Mouse (Mus musculus) right cerebral cortex, postnatal 10 days (tissue): ENCODE measurements around the gene Ndufv3.
A peak's percentile ranks its signal among the peaks of the same experiment; 100 is the strongest.

Source experiments
- DNase-seq, 2 experiments: peaks; one replicate each; pipeline ENCODE4 v3.0.0; 2021; ENCODE audit warnings: low spot score in 2 of 2

The Ndufv3 gene

DNA sequence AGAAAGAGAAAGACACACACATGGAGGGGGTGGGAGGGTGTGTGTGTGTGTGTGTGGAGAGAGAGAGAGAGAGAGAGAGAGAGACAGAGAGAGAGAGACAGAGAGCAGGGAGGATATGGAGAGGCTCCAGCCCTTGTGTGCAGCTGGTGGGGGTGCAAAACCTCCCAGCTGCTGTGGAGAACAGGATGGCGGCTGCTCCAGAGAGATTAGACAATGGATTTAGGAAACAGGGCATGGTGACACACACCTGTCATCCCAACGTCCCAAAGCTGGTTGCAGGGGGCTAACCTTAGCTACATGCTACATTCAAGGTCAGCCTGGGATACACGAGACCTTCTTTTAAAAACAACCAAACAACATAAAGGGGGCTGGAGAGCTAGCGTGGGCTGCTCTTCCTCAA is 36.3 kb downstream of the Ndufv3 start:
- no peak for DNase-seq

DNA sequence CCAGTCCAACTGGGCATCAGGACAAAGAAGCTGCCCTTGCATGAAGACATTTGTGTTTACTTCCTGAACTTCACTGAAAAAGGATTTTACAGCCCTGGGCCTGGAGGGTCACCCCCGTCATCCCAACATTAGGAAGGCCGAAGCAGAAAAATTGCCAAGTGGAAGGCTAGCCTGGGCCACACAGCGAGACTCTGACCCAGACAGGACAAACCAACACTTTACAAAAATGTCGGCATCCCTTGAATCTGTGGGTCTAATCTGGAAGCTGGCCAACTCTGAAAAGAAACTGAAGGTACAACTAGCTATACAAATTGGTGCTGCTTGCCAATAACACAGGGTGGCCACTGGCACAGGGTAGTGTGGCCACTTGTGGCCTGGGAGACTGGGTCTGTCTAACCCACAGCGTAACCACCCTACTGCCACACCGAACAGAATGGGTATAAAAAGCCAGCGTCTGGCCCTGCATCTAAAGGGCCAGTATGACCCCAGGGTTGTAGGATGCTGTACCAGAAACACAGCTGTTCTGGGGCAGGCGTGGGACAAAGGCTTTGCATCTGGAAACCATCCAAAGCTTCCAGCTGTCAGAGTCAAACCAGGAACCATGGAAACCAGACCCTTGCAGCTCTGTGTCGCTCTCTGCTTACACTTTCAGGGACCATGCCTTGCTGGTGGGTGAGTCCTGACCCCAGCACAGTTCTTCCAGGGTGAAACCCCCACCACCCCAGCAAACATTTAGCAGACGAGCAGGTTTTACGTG is 37.4 kb downstream of the Ndufv3 start:
- peak; percentile 54 to 61 for DNase-seq

DNA sequence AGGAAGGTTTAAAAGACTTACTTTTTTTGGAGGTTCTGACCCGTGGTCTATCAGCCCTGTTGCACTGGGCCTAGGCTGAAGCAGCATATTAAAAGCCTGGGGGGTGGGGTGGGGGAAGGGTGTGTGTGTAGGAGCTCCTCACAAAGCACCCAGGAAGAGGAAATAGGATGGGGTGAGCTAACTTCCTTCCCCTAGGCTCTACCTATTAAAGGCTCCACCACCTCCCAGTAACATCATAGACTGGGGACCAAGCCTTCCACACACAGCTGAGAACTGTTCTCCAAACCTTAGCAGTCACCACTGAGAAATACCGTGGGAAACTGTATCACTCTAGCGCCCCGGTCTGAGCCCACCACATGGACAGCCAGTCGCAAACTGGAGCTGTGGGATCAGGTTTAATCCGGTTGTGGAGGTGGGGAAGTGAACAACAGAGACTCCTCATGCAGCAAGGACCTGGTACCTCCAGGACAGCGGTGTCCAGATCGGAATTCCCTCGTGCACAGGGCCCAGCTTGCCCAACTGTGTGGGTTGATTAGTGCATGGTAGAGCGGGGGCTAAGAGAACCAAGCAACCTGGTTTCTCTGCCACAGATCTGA is 38.1 kb downstream of the Ndufv3 start:
- no peak for DNase-seq

- DNase-seq: no peak
These were observed 39.3 kb downstream of the Ndufv3 start for GRCm38 (mm10) chr17:31559021-31559789.

GRCm38 (mm10) chr17:31563632-31564014 is 43.7 kb downstream of the Ndufv3 start:
- DNase-seq: peak; percentile 66

- peak; percentile 99 to 100 for DNase-seq
These were observed 44.3 kb downstream of the Ndufv3 start, which contains the start of gene Pknox1 for GRCm38 (mm10) chr17:31564015-31564857. Gene Pknox1, plus strand, starts transcription at chr17:31564734.

- no peak for DNase-seq
These were observed 44.9 kb downstream of the Ndufv3 start for GRCm38 (mm10) chr17:31564858-31565140.

DNA sequence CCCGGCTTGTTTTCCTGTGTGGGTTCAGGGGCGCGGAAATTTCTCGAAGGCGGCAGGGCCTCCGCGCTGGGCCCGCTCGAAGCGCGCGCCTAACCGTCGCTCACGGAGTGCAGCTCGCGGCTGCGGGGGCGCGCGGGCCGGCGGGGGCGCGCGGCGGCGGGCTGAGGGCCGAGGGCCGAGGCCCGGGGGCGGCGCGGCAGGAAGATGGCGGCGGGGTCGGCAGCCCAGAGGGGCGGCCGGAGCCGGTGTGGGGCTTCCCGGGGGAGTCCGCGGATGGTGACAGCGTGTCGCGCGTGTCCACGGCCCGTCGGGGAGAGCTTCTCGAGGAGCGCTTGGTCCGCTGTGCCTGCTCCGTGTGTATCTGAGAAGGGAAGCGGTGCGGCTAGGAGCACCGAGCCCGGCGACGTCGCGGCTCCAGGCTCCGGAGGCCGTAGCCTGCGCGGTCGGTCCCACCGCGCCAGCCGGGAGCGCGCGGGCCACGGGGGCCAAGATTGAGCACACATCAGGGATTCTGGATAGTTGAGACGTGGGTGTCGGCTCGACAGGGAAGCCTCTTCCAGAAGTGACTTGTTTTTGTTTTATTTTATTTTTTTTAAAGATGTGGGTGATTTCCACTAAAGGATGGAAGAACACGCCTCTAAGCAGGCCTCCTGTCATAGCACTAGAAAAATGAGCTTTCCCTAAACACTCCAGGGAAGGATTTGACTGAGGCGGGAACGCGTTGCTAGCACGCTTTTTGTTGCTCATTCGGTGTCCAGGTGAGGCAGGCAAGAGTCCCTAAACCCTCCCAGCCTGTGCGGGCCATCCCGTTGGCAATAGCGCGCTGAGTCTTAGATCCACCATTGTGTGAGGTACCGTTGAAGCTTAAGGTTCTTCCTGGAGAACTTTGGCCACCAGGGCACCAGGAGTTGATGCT is 45.5 kb downstream of the Ndufv3 start:
- peak; percentile 83 to 84 for DNase-seq

DNA sequence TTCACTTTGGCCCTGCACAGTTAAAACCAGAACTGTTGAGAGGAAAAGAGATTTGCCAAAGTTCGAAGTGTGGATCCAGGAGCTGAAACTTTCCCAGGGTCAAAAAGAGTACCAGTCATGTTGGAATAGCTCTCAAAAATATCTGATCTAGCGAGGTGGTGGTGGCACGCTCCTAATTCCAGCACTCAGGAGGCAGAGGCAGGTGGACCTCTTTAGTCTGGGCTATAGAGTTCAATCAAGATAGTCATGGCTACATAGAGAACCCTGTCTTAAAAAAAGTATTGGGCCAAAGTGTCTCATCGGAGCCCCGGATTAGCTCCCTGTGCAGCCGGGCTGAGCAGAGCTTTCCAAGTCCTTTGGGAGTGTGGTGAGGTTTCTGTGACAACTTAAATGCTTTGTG is 46.4 kb downstream of the Ndufv3 start:
- no peak for DNase-seq

- no peak for DNase-seq
These were observed 49.8 kb downstream of the Ndufv3 start for GRCm38 (mm10) chr17:31569756-31570155.

DNA sequence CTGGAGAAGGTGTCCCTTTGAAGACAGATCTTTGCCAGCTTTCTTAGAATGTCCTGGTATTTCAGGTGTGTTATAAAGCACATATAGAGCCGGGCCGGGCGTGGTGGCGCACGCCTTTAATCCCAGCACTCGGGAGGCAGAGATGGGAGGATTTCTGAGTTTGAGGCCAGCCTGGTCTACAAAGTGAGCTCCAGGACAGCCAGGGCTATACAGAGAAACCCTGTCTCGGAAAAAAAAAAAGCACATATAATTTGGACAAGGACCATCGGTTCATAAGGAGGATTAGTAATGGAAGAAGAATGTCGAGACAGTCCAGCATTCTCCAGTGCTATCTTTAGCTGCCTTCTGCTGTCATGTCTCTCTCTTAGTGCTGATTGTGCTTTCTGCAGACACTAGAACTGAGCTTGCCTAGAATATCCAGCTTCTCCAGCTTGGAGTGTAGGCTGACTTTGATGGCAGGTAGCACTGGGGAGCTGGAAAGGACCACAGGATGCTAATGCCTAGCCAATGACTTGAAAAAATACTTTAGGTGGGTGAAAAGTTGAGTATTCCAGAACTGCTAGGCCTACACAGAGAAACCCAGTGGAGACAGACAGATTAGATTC is 50.5 kb downstream of the Ndufv3 start:
- DNase-seq: peak; percentile 50 to 70

- DNase-seq: no peak
These were observed 51.8 kb downstream of the Ndufv3 start for GRCm38 (mm10) chr17:31571689-31572088.

DNA sequence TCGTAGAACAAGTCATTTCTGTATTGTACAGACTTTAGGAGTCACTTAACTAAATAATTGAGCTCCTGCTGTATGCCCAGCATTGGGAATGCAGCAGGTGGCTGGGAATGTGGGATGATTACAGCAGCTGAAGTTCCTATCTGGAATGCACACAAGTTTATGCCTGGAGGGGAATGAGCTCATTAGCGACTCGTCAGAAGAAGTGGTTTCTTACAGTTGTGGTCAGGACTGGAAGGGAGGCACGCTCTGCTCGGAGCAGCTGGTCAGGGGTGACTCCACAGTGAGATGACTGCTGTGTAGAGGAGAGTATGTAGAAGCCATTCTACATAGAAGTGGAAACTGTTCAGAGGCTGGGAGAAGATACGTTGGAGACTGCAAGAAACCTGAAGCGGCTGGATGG is 54.7 kb downstream of the Ndufv3 start:
- no peak for DNase-seq

DNA sequence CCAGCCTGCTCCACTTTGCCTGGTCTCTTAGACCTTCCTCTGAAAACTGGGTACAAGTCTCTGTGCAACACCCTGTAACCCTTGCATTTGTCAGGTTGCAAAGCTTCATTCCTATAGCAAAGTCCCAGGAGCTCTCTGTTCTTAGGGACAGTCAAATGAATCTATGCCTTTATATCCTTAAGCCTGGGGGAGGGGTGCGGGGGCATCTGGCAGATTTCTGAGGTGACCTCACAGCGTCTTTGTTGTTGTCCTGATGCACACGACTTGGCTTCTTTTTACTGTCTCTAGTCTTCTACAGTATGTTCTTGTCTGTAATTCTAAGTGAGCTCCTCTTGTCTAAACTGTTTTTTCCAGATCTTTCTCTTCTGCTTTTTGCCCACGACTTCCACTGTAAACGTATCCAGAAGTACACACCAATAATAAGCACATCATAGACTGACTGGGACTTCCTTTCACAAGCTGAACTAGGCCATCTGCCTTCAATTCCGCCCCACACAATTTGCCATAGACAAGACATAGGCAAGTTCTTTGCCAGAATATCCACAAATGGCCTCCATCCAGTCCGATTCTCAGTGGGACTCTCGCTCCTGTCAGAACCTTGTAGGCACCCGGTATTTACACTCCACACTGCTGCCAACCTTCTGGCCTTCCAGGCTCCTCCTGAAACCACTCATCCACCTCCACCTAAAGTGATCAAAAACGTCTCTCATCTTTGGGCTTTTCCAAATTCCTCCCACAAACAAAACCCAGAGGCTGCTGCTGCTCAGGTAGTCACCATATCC is 56.7 kb downstream of the Ndufv3 start:
- no peak for DNase-seq

DNA sequence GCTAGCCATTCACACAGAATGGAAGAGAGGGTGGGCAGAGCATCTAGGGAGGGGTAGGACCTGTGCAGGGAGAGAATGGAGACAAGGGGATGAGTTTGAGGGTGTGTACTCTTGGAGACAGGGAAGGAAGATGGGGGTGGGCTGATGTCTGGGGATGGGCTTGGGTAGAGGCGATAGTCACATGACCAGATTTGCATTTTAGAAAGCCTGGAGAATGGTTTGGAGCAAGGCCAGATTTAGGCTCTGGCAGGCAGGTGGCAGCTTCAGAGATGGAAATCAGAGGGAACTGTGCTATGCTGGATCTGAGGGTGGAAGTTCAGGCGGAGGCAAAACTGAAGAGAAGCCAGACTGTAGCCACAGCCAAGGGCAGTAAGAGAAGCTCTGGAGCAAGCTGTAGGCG is 60.4 kb downstream of the Ndufv3 start:
- DNase-seq: peak; percentile 60 to 68
